Mouse (Mus musculus) layer of hippocampus, postnatal 14 days (tissue): ENCODE data around the gene Wdr3. TPM values are rescaled to one million over a fixed set of nuclear protein-coding genes. Genes with fewer than 3 reads are reported as not detected.

Source experiments
- DNase-seq, 2 experiments: peaks; one replicate each; pipeline ENCODE4 v3.0.0; 2021 to 2022; ENCODE audit warnings: low spot score in 2 of 2, mixed read lengths in 1 of 2
- long read RNA-seq, 2 experiments: library from polyadenylated mRNA; stranded (forward); transcript quantifications; one replicate each; pipeline ENCODE4 v2.0.0; 2021
- total RNA-seq, 2 experiments: library from RNA; stranded (reverse); gene quantifications; 2 replicates each; pipeline ENCODE4 v1.2.3; 2021

Wdr3 gene
- total RNA-seq: 10 to 100 TPM; 18.4 to 21.6 TPM
- long read RNA-seq, experiment 1, transcript Wdr3-201 (27 exons, 3,432 nt): major isoform, 19 of 27 reads
- long read RNA-seq, experiment 1, partial matches to known transcripts: 1 of 27 reads
- long read RNA-seq, experiment 1, other reads (novel, unspliced or antisense): 7 of 27 reads
- long read RNA-seq, experiment 2, transcript Wdr3-201 (27 exons, 3,432 nt): major isoform, 21 of 26 reads
- long read RNA-seq, experiment 2, partial matches to known transcripts: 1 of 26 reads
- long read RNA-seq, experiment 2, other reads (novel, unspliced or antisense): 4 of 26 reads

- peak; percentile 92 to 96 for DNase-seq
Observed at GRCm38 (mm10) chr3:100162315-100163105, at the start of gene Wdr3, which contains the start of gene Gdap2. TSS of gene Wdr3 (minus strand) at chr3:100162407. TSS of gene Gdap2 (plus strand) at chr3:100162381.

GRCm38 (mm10) chr3:100206973-100207372 lies 44.8 kb upstream of the Wdr3 start:
- no peak for DNase-seq

GRCm38 (mm10) chr3:100201554-100201953 lies 39.3 kb upstream of the Wdr3 start:
- DNase-seq: peak in 1 of 2 experiments; percentile 16

- DNase-seq: no peak
Observed at GRCm38 (mm10) chr3:100194210-100194609, 32.0 kb upstream of the Wdr3 start.

- DNase-seq: no peak
Observed at GRCm38 (mm10) chr3:100189861-100190260, 27.7 kb upstream of the Wdr3 start.

- DNase-seq: peak; percentile 66 to 87
Observed at GRCm38 (mm10) chr3:100189444-100189843, 27.2 kb upstream of the Wdr3 start.

- DNase-seq: no peak
Observed at GRCm38 (mm10) chr3:100180471-100180870, 18.3 kb upstream of the Wdr3 start.

GRCm38 (mm10) chr3:100176031-100176430 lies 13.8 kb upstream of the Wdr3 start:
- no peak for DNase-seq

GRCm38 (mm10) chr3:100164991-100165390 lies 2.8 kb upstream of the Wdr3 start:
- DNase-seq: no peak

GRCm38 (mm10) chr3:100163556-100163955 lies 1.3 kb upstream of the Wdr3 start:
- DNase-seq: no peak

- peak in 1 of 2 experiments; percentile 16 for DNase-seq
Observed at GRCm38 (mm10) chr3:100161665-100162314, 417 bp downstream of the Wdr3 start.

- no peak for DNase-seq
Observed at GRCm38 (mm10) chr3:100160682-100161445, 1.3 kb downstream of the Wdr3 start.

GRCm38 (mm10) chr3:100122445-100122844 lies 39.8 kb downstream of the Wdr3 start:
- DNase-seq: no peak

- DNase-seq: no peak
Observed at GRCm38 (mm10) chr3:100121961-100122360, 40.2 kb downstream of the Wdr3 start.

- DNase-seq: no peak
Observed at GRCm38 (mm10) chr3:100118681-100119080, 43.5 kb downstream of the Wdr3 start.

GRCm38 (mm10) chr3:100106736-100107135 lies 55.5 kb downstream of the Wdr3 start:
- peak in 1 of 2 experiments; percentile 6 for DNase-seq

GRCm38 (mm10) chr3:100102386-100103092 lies 59.7 kb downstream of the Wdr3 start:
- DNase-seq: peak in 1 of 2 experiments; percentile 54
